Mouse (Mus musculus) large intestine, adult 2 months (tissue): ENCODE measurements around the gene Olfr642. TPM values are rescaled to one million over a fixed set of nuclear protein-coding genes. Genes with fewer than 3 reads are reported as not detected.

Source experiments
- DNase-seq: peaks from one replicate; pipeline ENCODE4 v3.0.0-alpha.2; 2012; ENCODE audit warnings: low read depth, low spot score
- WGBS: fragments of 180-500 bp; shearing (Covaris S2); methylation state at CpG from one replicate; pipeline ENCODE4 v1.1.7; 2018; 5-methylcytosine and 5-hydroxymethylcytosine counted together
- polyA plus RNA-seq: library from polyadenylated mRNA; depleted of rRNA; stranded (reverse); fragments of >200 nt; gene quantifications from 2 replicates; pipeline ENCODE4 v1.2.3, GENCODE M21; 2012; rRNA removed

The Olfr642 gene
- not detected in 2 replicates for polyA plus RNA-seq

GRCm38 (mm10) chr7:104052566-104052965 is at the start of gene Olfr642:
TSS of gene Olfr642 (minus strand) at chr7:104052666.
- WGBS: 51% methylated on average over 1 of the region's 1 CpGs

DNA sequence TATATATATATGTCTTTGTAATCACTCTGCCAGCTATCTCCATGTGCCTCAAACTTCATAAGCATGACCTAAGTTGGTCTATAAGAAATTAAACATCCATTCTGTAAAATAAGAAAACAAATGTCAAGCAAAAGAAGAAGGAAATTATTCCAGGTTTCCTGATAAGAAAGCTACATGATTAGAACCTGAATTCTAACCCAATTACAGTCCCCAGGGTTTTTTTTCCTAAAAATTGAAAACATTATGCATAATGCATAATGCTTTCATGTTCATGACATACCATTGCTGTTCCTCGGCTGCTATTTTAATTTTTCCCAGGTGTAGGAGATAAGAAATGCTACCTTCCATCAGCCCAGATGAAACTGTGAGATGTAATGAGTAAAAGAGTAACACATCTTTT is 32.9 kb upstream of the Olfr642 start, which contains the start of gene Olfr645:
Olfr645 (minus strand) TSS at position 101 of the 400 bp plus-strand sequence.
- DNase-seq: no peak
- 72% methylated on average over 1 of the region's 1 CpGs for WGBS

More at GRCm38 (mm10) chr7:104052566-104052965, at the start of gene Olfr642:
- no peak for DNase-seq

DNA sequence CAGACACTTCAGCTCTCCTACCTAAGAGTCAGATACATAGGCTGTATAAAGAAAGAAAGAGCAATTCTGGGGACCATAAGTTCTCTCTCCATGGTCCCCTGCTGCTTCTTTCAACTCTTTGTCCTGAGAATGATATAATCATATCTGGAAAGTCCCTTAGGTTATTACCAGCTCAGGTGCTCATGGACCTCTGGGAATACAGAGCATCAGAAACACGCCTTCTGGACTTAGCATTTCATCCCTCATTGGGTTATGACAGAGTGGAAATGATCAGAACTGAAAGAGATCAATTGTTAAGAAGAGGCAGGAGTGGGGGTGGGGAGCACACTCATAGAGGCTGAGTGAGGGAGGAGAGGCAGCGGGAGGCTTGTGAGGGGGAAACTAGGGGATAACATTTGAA is 19.3 kb upstream of the Olfr642 start, which contains the start of gene Olfr644:
Olfr644 (minus strand) TSS at position 101 of the 400 bp plus-strand sequence.
- 62% methylated on average over 2 of the region's 2 CpGs for WGBS
- DNase-seq: no peak

DNA sequence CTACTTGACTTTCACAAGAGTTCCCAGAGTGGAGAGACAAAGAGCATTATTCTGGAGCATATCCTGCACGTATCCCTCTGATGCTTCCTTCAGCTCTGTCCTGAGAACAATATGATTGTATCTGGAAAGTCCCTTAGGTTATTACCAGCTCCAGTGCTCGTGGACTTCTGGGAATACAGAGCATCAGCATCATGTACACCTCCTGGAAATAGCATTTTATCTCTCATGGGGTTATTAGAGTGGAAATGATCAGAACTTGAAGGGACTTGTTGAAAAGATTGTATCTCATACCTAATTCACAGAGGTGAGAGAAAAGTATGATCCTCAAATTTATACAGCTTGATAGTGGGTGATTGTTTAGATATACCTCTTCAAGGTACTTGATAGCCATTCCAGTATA is 8.9 kb upstream of the Olfr642 start, which contains the start of gene 4930516K23Rik:
4930516K23Rik (minus strand) TSS at position 101 of the 400 bp plus-strand sequence.
- DNase-seq: no peak
- WGBS: 39% methylated on average over 2 of the region's 2 CpGs

GRCm38 (mm10) chr7:104059215-104059614 is 6.7 kb upstream of the Olfr642 start:
- 74% methylated on average over 1 of the region's 1 CpGs for WGBS
- no peak for DNase-seq

- WGBS: 87% methylated on average over 4 of the region's 4 CpGs
- DNase-seq: no peak
These were observed 1.7 kb downstream of the Olfr642 start for GRCm38 (mm10) chr7:104050745-104051144.

GRCm38 (mm10) chr7:104035145-104035544 is 17.3 kb downstream of the Olfr642 start, which contains the start of gene Olfr641:
TSS of gene Olfr641 (plus strand) at chr7:104035445.
- DNase-seq: no peak
- 46% methylated on average over 1 of the region's 1 CpGs for WGBS

DNA sequence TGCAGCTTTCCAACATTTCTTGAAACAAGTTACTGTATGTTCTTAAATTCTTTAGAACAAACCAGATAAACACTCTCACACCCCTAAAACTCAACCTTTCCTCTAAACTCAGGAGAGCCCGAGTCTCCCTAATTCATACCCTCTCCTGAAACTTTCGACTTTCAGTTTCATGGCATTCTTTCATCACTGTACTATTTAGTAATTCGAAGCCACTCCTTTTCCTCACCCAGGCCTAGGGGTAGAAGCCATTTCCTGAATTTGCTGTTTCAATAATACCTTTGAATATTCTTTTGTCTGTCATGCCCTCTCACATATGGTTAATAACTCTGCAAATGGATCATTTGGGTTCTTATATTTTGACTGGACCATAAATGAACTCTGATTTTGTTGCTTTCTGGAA is 25.5 kb downstream of the Olfr642 start:
- WGBS: 77% methylated on average over 3 of the region's 3 CpGs
- no peak for DNase-seq

- 72% methylated on average over 6 of the region's 6 CpGs for WGBS
- DNase-seq: no peak
These were observed 27.0 kb downstream of the Olfr642 start, which contains the start of gene Olfr640 for GRCm38 (mm10) chr7:104025473-104025872. TSS of gene Olfr640 (minus strand) at chr7:104025573.

GRCm38 (mm10) chr7:104021651-104022050 is 30.8 kb downstream of the Olfr642 start:
- no peak for DNase-seq
- 87% methylated on average over 6 of the region's 6 CpGs for WGBS

GRCm38 (mm10) chr7:104018953-104019352 is 33.5 kb downstream of the Olfr642 start:
- no peak for DNase-seq
- 80% methylated on average over 1 of the region's 1 CpGs for WGBS

DNA sequence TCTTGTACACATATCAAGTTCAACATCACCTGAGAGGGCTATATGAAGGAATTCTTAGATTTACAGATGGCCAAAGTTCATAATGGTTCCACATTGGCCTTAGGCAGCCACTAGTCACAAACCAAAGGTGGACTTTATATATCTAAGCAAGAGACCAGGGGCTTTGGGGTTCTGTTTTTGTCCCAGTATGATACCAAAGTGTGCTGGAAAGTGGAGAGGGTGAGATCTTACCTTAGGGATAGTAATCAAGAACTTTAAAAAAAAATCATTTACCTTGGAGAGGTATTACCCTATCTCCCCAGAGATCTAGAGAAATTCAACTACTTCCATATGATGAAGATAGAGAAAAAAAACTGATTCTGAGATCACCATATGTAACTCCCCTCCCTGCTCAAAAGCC is 35.3 kb downstream of the Olfr642 start, which contains the start of gene Olfr639:
Olfr639 (minus strand) TSS at position 101 of the 400 bp plus-strand sequence.
- no peak for DNase-seq

DNA sequence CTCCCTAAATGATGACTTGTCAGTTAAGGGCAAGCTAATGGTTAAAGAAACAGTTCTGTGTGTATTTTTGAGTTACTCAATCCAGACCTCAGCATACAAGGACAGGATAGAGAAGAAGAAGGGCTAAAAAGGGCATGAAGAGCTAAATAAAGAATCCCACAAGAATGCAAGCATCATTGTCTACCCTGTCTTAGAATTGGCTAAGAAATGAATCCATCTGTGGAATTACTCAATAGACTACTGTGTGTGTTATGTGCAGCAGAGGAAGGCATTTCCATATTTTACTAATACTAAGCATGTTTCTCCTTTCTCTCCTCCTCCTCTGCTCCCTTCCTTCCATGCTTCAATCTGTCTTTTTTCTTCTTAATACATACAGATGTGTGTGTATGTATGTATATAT is 53.3 kb downstream of the Olfr642 start:
- no peak for DNase-seq

GRCm38 (mm10) chr7:103998446-103998845 is 54.0 kb downstream of the Olfr642 start, which contains the start of gene Olfr638:
TSS of gene Olfr638 (plus strand) at chr7:103998746.
- DNase-seq: no peak

Other genes starting within 250 kb of the Olfr642 start
- gene Hbb-bt, start 238.7 kb downstream of the Olfr642 start, polyA plus RNA-seq: 7.5 and 9.3 TPM in 2 replicates
- 97.3 and 114 TPM in 2 replicates for gene Hbb-bs, start 224.6 kb downstream of the Olfr642 start, polyA plus RNA-seq
- not detected in 2 replicates for gene Hbb-bh2, start 212.1 kb downstream of the Olfr642 start, polyA plus RNA-seq
- gene Hbb-bh1, start 209.5 kb downstream of the Olfr642 start, polyA plus RNA-seq: not detected in 2 replicates
- not detected in 2 replicates for gene Hbb-y, start 199.4 kb downstream of the Olfr642 start, polyA plus RNA-seq
- gene Olfr66, start 166.4 kb downstream of the Olfr642 start, polyA plus RNA-seq: not detected in 2 replicates
- not detected in 2 replicates for gene Olfr64, start 158.2 kb downstream of the Olfr642 start, polyA plus RNA-seq
- gene Olfr65, start 149.2 kb downstream of the Olfr642 start, polyA plus RNA-seq: not detected in 2 replicates
- not detected in 2 replicates for gene Olfr631, start 123.8 kb downstream of the Olfr642 start, polyA plus RNA-seq
- not detected in 2 replicates for gene Olfr632, start 118.3 kb downstream of the Olfr642 start, polyA plus RNA-seq
- gene Olfr633, start 108.2 kb downstream of the Olfr642 start, polyA plus RNA-seq: not detected in 2 replicates
- not detected in 2 replicates for gene Olfr635, start 81.5 kb downstream of the Olfr642 start, polyA plus RNA-seq
- gene Olfr638, start 53.9 kb downstream of the Olfr642 start, polyA plus RNA-seq: not detected in 2 replicates
- not detected in 2 replicates for gene Olfr639, start 35.4 kb downstream of the Olfr642 start, polyA plus RNA-seq
- not detected in 2 replicates for gene Olfr640, start 27.1 kb downstream of the Olfr642 start, polyA plus RNA-seq
- not detected in 2 replicates for gene Olfr641, start 17.2 kb downstream of the Olfr642 start, polyA plus RNA-seq
- gene 4930516K23Rik, start 8.8 kb upstream of the Olfr642 start, polyA plus RNA-seq: not detected in 2 replicates
- gene Olfr644, start 19.2 kb upstream of the Olfr642 start, polyA plus RNA-seq: not detected in 2 replicates
- gene Olfr645, start 32.8 kb upstream of the Olfr642 start, polyA plus RNA-seq: not detected in 2 replicates
- gene Olfr646, start 52.2 kb upstream of the Olfr642 start, polyA plus RNA-seq: not detected in 2 replicates
- not detected in 2 replicates for gene Ubqln5, start 77.2 kb upstream of the Olfr642 start, polyA plus RNA-seq
- not detected in 2 replicates for gene Olfr643, start 84.7 kb upstream of the Olfr642 start, polyA plus RNA-seq
- gene Ubqln3, start 90.6 kb upstream of the Olfr642 start, polyA plus RNA-seq: not detected in 2 replicates
- not detected in 2 replicates for gene Ubqlnl, start 97.9 kb upstream of the Olfr642 start, polyA plus RNA-seq
- not detected in 2 replicates for gene Olfm5, start 112.2 kb upstream of the Olfr642 start, polyA plus RNA-seq
- gene Olfr648, start 130.7 kb upstream of the Olfr642 start, polyA plus RNA-seq: 0.02 TPM in 1 of 2 replicates, not detected in the other
- gene Olfr649, start 143.3 kb upstream of the Olfr642 start, polyA plus RNA-seq: not detected in 2 replicates
- gene Trim6, start 166.1 kb upstream of the Olfr642 start, polyA plus RNA-seq: 0.79 and 1.1 TPM in 2 replicates
- 3.8 and 5.5 TPM in 2 replicates for gene Trim34a, start 191.8 kb upstream of the Olfr642 start, polyA plus RNA-seq
- 0.40 and 0.81 TPM in 2 replicates for gene Trim5, start 235.4 kb upstream of the Olfr642 start, polyA plus RNA-seq